Mouse (Mus musculus): Measurements from ENCODE around the gene Gabbr2. TPM values are rescaled to one million over a fixed set of nuclear protein-coding genes. Genes with fewer than 3 reads are reported as not detected.

The Gabbr2 gene
- polyA plus RNA-seq, 1 experiment from 2014 or later = 0.04 TPM

GRCm38 (mm10) chr4:46759838-46760237 is 231.8 kb downstream of the Gabbr2 start:
- no peak overlapping the region for H3K4me3 ChIP-seq (ENCODE audit: low read depth, low read length)
- H3K27ac ChIP-seq (replicated peaks) = no peak overlapping the region
- DNase-seq (ENCODE audit: low spot score) = no peak
- no peaks in the 10 kb centered on the region for H3K36me3 ChIP-seq (ENCODE audit: control insufficient read depth, insufficient read depth, low read length)
- no peaks in the 10 kb centered on the region for H3K9me3 ChIP-seq (ENCODE audit: control insufficient read depth, low read length)
- ATAC-seq (ENCODE audit: low FRiP score, low TSS enrichment) = no peak
- no peak overlapping the region for H3K4me2 ChIP-seq (replicated peaks; ENCODE audit: low read depth)
- no peaks in the 10 kb centered on the region for H3K27me3 ChIP-seq (ENCODE audit: control insufficient read depth, insufficient read depth, low read length)
- no peak for TF ChIP-seq EP300 (optimal IDR thresholded peaks at IDR 0.05)
- TF ChIP-seq CTCF (IDR thresholded peaks at IDR 0.05; ENCODE audit: low read depth) = no peak
- H3K9ac ChIP-seq (ENCODE audit: low read length) = no peak overlapping the region
- 71% methylated on average over 1 of the region's 1 CpGs for WGBS
- H3K4me1 ChIP-seq (replicated peaks; ENCODE audit: control insufficient read depth, insufficient read depth) = no peaks in the 10 kb centered on the region

GRCm38 (mm10) chr4:46758340-46759041 is 233.2 kb downstream of the Gabbr2 start:
- WGBS = 63% methylated on average over 7 of the region's 7 CpGs
- Histone ChIP-seq H3K4me2 (replicated peaks; ENCODE audit: low read depth) (no peak overlapping the region), H3K4me3 (ENCODE audit: low read depth, low read length) (no peak overlapping the region), H3K27me3 (ENCODE audit: control insufficient read depth, insufficient read depth, low read length) (no peaks in the 10 kb centered on the region), H3K9ac (ENCODE audit: low read length) (no peak overlapping the region), H3K27ac (replicated peaks) (no peak overlapping the region), H3K36me3 (ENCODE audit: control insufficient read depth, insufficient read depth, low read length) (no peaks in the 10 kb centered on the region), H3K9me3 (ENCODE audit: control insufficient read depth, low read length) (no peaks in the 10 kb centered on the region), H3K4me1 (replicated peaks; ENCODE audit: control insufficient read depth, insufficient read depth) (no peaks in the 10 kb centered on the region)
- no peak for ATAC-seq (ENCODE audit: low FRiP score, low TSS enrichment)
- TF ChIP-seq EP300 (optimal IDR thresholded peaks at IDR 0.05) = no peak
- peak; percentile 49 for TF ChIP-seq CTCF (IDR thresholded peaks at IDR 0.05; ENCODE audit: low read depth)
- DNase-seq (ENCODE audit: low spot score) = no peak

GRCm38 (mm10) chr4:46754407-46755194 is 237.1 kb downstream of the Gabbr2 start:
- Histone ChIP-seq H3K9me3 (ENCODE audit: control insufficient read depth, low read length) (no peaks in the 10 kb centered on the region), H3K27ac (replicated peaks) (no peak overlapping the region), H3K27me3 (ENCODE audit: control insufficient read depth, insufficient read depth, low read length) (no peaks in the 10 kb centered on the region), H3K4me1 (replicated peaks; ENCODE audit: control insufficient read depth, insufficient read depth) (no peaks in the 10 kb centered on the region), H3K9ac (ENCODE audit: low read length) (no peak overlapping the region), H3K36me3 (ENCODE audit: control insufficient read depth, insufficient read depth, low read length) (no peaks in the 10 kb centered on the region), H3K4me3 (ENCODE audit: low read depth, low read length) (no peak overlapping the region), H3K4me2 (replicated peaks; ENCODE audit: low read depth) (no peak overlapping the region)
- TF ChIP-seq EP300 (optimal IDR thresholded peaks at IDR 0.05) (no peak), CTCF (IDR thresholded peaks at IDR 0.05; ENCODE audit: low read depth) (no peak)
- no peak for DNase-seq (ENCODE audit: low spot score)
- no peak for ATAC-seq (ENCODE audit: low FRiP score, low TSS enrichment)
- WGBS = 33% methylated on average over 6 of the region's 6 CpGs

GRCm38 (mm10) chr4:46752306-46752705 is 239.4 kb downstream of the Gabbr2 start:
- ATAC-seq (ENCODE audit: low FRiP score, low TSS enrichment) = no peak

GRCm38 (mm10) chr4:46749015-46749414 is 242.7 kb downstream of the Gabbr2 start:
- no peak overlapping the region for H3K9ac ChIP-seq (ENCODE audit: low read length)
- no peak for TF ChIP-seq EP300 (optimal IDR thresholded peaks at IDR 0.05)
- TF ChIP-seq CTCF (IDR thresholded peaks at IDR 0.05; ENCODE audit: low read depth) = no peak
- DNase-seq (ENCODE audit: low spot score) (no peak), ATAC-seq (ENCODE audit: low FRiP score, low TSS enrichment) (no peak)
- no peak overlapping the region for H3K4me2 ChIP-seq (replicated peaks; ENCODE audit: low read depth)
- H3K27me3 ChIP-seq (ENCODE audit: control insufficient read depth, insufficient read depth, low read length) = no peaks in the 10 kb centered on the region
- no peaks in the 10 kb centered on the region for H3K9me3 ChIP-seq (ENCODE audit: control insufficient read depth, low read length)
- no peaks in the 10 kb centered on the region for H3K4me1 ChIP-seq (replicated peaks; ENCODE audit: control insufficient read depth, insufficient read depth)
- no peak overlapping the region for H3K27ac ChIP-seq (replicated peaks)
- H3K36me3 ChIP-seq (ENCODE audit: control insufficient read depth, insufficient read depth, low read length) = no peaks in the 10 kb centered on the region
- WGBS = 72% methylated on average over 8 of the region's 8 CpGs
- H3K4me3 ChIP-seq (ENCODE audit: low read depth, low read length) = no peak overlapping the region

More at GRCm38 (mm10) chr4:46752306-46752705, 239.4 kb downstream of the Gabbr2 start:
- TF ChIP-seq CTCF (IDR thresholded peaks at IDR 0.05; ENCODE audit: low read depth) (no peak), EP300 (optimal IDR thresholded peaks at IDR 0.05) (no peak)
- H3K4me1 ChIP-seq (replicated peaks; ENCODE audit: control insufficient read depth, insufficient read depth) = no peaks in the 10 kb centered on the region
- WGBS = 73% methylated on average over 4 of the region's 4 CpGs
- no peak overlapping the region for H3K4me3 ChIP-seq (ENCODE audit: low read depth, low read length)
- H3K27me3 ChIP-seq (ENCODE audit: control insufficient read depth, insufficient read depth, low read length) = no peaks in the 10 kb centered on the region
- H3K4me2 ChIP-seq (replicated peaks; ENCODE audit: low read depth) = no peak overlapping the region
- H3K27ac ChIP-seq (replicated peaks) = no peak overlapping the region
- H3K9me3 ChIP-seq (ENCODE audit: control insufficient read depth, low read length) = no peaks in the 10 kb centered on the region
- no peak overlapping the region for H3K9ac ChIP-seq (ENCODE audit: low read length)
- no peak for DNase-seq (ENCODE audit: low spot score)
- no peaks in the 10 kb centered on the region for H3K36me3 ChIP-seq (ENCODE audit: control insufficient read depth, insufficient read depth, low read length)

Data from stomach, postnatal 0 days (tissue).